Mouse (Mus musculus) 3T3-L1 (cell line): ENCODE results near the gene Ccdc9.
"Not testable (repeated sequence)": the region's sequence is repeated elsewhere in the genome, so short reads cannot be mapped to it uniquely, and the experiment has no call there.

Experiments
- DNase-seq: peaks from one replicate; pipeline ENCODE4 v3.0.0-alpha.2; 2015; ENCODE audit warnings: low read depth, low spot score

Gene Ccdc9

DNA sequence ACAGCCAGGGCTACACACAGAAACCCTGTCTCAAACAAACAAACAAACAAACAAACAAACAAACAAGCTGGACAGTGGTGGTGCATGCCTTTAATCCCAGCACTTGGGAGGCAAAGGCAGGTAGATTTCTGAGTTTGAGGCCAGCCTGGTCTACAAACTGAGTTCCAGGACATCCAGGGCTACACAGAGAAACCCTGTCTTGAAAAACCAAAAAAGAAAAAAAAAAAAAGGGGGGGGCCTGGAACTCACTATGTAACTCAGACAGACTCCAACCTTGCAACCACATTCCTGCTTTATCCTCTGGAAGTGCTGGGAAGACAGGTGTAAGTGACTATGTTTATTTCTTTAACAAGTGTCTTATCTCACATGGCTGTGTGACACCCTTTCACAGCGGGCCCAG lies 21.5 kb upstream of the Ccdc9 start, which contains the start of gene Bbc3:
Gene Bbc3, plus strand, starts transcription at position 301 of the 400 bp plus-strand sequence.
- not testable (repeated sequence) for DNase-seq

DNA sequence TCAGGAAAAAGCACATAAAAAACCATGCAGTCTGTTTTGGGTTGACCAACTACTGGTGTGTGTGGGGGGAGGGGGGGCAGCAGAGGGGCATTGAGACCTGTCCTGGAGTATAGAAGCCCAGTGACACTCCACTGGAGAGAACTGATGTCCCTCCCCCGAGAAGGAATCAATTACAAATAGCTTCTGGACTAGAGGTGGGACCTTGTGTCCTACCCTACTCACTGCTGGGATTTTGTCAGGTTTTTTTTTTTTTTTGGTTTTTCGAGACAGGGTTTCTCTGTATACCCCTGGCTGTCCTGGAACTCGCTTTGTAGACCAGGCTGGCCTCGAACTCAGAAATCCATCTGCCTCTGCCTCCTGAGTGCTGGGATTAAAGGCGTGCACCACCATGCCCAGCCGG lies 20.5 kb upstream of the Ccdc9 start:
- DNase-seq = not testable (repeated sequence)

DNA sequence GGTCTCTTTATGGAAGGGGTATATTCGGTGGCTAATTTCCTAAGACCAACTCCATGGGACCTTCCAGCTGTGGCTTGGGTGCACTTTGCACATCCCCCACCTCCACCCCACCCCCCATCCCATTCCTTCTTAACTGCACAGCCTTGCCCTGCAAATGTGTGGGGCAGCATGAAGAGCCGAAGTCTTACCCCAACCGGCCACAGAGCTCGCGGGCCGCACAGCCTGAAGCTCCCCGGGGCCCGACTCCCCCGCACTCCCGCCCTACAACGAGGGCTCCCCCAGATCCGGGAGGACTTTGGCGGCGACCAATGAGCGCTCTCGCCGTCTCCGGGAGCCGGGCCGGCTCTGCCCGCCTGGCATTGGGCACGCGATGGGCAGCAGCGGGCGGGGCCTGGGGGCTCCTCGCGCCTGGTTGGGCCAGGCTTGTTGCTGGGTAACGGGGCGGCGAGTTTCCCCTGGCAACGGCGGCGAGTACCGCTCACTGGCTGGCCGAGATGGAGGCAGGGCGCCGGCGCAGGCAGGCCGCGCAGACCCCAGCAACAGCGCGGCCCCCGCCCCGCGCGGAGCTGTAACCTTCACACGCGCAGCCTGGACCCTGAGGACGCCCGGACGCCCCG lies 12.9 kb upstream of the Ccdc9 start:
- DNase-seq = peak; percentile 78

DNA sequence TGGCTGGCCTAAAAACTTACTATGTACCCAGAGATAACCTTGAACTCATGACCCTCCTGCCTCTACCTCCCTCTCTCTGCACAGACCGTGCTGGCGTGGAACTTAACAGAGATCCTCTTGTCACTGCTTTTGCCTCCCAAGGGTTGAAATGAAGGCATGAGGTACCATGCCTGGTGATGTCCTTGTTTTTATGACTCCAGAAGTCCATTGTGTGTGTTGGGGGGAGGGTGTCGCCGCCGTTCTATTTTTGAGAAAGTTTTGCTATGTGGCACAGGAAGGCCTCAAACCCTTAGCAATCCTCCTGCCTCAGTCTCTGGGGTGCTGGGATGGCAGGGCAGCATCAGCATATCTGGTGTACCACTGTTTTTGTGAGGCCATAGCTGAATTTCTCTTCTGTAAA lies 12.3 kb upstream of the Ccdc9 start:
- no peak for DNase-seq

DNA sequence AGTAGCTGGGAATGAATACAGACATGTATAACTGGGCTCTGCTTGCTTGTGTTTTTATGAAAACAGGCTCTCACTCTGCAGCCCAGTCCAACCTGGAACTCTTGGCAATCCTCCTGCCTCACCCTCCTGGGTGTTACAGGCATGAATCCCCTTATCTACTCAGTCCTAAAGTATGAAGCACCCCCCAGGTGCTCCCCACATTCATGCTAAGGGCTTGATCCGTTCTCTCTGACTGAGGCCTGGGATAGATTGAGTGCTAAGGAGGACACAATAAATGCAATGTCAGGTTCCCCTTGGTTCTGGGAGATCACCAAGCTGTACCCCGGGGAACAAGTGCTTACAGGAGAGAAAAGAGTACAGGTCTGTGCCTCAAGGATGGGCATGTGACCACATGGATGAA lies 11.0 kb upstream of the Ccdc9 start:
- peak; percentile 9 for DNase-seq

DNA sequence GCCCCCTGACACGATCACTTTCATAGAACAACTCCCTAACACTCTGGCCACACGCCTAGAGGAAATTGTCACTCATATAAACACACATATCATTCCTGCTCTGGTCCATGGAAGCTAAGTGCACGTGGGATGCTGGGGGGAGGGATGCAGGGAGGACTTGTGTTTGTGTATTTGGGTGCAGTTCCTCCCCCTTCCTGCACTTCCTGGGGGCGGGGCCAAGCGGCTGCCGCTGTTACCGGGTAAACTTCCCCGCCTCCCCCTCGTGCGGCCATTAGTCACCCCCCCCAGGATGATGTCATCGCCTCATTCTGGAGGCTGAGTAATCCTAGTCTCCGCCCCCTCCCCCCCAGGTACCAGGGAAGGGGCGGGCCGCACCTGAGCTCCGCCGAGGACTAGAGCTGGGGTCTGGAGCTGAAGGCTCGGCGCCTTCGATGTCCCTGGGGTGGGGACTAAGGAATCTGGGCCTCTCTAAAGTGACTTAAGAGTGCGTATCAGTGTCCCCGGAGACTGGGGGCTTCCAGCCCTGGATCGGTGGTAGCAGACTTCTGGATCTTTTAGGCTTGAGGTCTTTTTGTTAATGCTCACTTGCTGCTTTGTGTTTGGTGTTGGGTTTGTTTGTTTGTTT lies 10.3 kb upstream of the Ccdc9 start:
- peak; percentile 87 for DNase-seq

DNA sequence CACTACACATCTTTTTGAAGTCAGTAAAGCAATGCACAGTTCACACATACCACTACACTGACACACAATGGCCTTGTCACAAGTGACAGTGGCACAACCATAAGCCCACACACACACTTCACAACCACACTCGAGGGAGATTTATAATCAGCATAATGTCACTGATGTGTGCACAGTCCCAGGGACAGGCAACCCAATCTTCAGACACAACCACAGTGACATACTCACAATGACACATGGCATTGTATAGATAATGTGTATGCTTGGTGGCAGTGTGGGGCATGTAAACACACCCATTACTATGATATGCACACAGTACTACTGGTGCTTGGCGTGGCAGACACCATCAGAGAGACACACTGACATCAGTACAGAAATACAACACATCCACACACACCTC lies 9.6 kb upstream of the Ccdc9 start:
- peak; percentile 13 for DNase-seq

DNA sequence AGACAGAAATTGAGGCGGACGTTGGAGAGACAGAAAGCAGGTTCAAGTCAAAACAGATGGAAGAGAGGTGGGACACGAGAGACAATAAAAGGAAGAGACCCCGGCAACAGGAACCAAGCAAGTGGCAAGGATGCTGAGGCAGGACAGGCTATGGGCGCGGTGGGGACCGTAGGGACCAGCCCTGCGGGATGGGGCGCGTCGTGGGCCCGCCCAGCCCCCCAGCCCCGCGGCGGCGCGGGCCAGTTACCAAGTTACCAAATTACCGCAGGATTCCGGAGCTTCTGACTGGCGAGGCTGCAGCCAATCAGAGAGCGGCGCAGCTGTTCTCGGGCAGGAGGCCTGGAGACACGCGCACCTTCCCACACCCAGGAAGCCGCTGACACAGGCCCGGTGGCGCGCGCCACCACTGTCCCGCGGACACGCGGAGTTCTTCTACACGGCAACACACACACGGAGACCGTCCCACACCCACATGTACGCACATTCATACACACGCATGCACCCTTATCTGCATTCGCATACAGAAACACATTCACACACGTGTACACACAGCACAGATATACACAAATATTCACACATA lies 8.8 kb upstream of the Ccdc9 start:
- DNase-seq = peak; percentile 85

DNA sequence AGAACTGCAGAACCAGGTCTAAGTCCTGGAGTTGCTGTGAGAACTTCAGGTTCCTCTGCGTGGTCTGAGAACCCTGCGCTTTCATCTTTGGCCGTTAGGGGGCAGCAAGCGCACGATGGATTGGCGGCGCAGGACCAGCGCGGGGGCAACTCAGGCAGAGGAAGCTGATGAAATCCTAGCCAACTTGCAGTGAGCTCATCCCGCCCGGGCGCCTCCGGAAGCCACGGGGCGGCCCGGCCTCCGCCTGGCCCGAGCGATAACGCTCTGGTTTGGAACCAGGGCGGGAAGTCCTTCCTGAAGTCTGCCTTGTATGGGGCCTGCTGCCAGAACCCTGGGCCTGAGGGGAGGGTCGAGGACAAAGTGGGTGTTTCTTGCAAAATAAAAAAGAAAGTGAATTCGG lies 8.2 kb upstream of the Ccdc9 start:
- peak; percentile 95 for DNase-seq

DNA sequence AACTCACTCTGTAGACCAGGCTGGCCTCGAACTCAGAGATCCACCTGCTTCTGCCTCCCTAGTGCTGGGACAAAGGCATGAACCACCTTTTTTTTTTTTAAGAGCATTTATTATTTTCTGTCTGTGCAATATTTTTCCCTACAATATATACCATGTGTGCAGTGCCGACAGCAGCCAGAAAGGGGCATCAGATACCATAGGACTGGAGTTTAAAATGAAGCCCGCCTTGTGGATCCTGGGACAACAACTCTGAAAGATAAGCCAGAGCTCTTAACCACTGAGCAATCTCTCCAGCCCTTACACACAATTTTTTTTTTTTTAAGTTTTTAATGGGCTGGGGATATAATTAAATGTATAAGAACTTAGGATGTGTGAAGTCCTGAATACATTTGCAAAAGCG lies 7.8 kb upstream of the Ccdc9 start:
- peak; percentile 86 for DNase-seq

DNA sequence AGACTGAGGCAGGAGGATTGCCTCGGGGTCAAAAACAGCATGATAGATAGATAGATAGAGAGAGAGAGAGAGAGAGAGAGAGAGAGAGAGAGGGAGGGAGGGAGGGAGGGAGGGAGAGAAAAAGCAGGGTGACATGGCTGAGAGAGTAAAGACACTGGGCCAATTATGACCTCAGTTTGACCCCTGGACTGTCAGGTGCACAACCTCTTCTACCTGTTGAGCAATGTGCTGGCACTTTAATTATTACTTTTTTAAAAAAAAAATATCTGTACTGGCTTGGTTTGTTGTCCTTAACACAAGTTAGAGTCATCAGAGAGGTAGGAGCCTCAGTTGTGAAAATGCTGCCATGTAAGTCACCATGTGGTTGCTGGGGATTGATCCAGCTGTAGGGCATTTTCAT lies 1.2 kb upstream of the Ccdc9 start:
- no peak for DNase-seq

DNA sequence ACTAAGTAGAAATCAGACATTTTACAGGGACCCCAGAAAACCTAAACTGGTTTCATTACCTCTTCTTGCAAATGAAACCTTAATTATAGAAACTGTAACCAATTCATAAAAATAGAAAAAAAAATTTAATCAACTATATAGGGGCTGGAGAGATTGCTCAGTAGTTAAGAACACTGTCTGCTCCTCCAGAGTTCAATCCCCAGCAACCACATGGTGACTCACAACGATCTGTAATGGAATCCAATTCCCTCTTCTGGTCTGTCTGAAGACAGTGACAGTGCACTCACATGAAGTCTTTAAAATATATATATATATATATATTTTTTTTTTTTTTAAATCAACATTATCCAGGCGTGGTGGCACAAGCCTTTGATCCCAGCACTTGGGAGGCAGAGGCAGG lies 421 bp upstream of the Ccdc9 start:
- DNase-seq = peak; percentile 69

DNA sequence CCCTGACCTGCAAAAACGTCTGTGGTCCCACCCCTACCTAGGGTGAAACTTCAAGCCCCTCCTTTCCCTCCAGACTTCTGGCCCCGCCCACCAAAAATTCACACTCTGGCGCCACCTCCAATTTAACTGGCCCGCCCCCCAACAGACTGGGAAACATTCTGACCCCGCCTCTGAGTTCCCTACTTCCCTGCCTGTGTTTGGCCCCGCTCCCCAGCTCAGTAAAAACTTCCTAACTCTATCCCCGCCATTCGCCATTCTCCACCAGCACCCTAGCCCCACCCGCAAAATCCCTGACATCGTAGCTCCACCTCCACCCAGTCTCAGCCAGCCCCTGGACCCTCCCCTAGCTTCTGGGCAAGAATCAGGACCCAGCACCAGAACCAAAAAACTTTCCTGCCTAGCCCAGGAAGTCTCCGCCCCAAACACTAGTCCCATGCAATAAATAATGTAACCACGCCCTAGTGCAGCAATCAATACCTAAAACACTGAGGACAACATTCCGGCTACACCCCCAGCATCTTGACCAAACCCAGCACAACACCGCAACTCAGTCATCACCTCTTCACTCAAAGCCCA lies 1.1 kb downstream of the Ccdc9 start:
- DNase-seq = peak; percentile 84

DNA sequence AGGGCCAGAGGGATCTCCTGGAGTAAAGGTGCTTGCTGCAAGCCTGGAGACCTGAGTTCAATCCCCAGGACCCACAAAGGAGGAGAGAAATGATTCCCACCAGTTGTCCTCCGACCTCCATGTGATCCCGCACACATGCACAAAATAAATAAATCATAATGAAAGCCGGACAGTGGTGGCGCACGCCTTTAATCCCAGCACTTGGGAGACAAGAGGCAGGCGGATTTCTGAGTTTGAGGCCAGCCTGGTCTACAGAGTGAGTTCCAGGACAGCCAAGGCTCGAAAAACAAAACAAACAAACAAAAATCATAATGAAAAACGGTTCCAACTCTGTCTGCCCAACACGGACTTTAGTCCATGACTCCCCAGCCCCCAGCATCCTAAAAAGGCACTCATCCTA lies 1.7 kb downstream of the Ccdc9 start:
- no peak for DNase-seq

DNA sequence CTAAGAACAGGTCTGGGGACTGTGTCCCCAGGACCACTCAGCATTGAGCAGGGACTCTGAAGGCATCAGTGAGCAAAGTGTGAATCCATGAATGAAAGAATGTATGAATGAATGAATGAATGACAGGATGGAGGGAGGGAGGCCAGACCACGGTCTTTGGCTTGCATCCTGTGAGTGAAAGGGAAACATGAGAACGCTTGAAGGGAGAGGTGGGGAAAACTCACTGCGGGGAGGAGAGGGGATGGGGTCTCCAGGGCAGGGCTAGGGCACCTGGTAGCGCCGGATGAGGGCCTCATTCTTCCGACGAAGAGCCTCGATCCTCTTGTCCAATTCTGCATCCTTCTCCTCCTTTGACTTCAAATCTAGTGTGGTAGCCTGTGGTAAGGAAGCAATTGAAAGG lies 2.6 kb downstream of the Ccdc9 start:
- DNase-seq = no peak

DNA sequence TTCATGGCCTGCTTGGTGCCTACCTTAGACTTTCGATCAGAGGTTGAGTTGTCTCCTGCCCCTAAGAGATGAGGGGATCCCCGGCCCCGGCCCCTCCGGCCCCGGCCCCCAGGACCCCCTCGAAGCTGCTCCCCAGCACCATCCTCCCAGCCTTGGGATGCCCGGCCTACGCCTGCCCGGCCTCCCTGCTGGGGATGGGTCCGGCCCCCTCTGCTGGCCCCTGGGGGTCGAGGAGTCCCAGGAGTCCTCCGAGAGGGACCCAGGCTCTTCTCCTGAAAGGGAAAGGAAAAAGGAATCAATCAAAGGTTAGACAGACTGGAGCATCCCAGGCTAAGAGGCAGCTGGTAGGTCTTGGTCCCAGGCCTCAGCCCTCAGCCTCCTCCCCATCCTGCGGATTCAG lies 4.3 kb downstream of the Ccdc9 start:
- no peak for DNase-seq

DNA sequence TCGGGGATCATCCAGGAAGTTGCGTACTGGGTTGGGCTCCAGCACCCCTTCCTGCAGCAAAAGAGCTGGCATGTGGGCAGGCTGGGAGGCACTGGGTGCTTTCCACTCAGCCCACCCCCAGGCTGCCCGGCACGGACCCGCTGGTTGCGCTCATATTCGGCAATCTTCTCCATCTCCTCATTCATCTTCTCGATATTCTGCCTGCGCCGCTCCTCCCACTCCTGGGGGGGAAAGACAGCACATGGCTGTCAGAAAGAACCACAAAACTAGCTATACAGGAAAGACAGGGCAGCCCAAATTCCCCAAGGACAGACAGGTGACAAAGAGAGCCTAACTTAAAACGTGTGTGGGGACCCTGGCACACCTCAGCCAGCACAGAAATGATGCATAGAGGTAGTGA lies 5.9 kb downstream of the Ccdc9 start:
- DNase-seq = no peak

DNA sequence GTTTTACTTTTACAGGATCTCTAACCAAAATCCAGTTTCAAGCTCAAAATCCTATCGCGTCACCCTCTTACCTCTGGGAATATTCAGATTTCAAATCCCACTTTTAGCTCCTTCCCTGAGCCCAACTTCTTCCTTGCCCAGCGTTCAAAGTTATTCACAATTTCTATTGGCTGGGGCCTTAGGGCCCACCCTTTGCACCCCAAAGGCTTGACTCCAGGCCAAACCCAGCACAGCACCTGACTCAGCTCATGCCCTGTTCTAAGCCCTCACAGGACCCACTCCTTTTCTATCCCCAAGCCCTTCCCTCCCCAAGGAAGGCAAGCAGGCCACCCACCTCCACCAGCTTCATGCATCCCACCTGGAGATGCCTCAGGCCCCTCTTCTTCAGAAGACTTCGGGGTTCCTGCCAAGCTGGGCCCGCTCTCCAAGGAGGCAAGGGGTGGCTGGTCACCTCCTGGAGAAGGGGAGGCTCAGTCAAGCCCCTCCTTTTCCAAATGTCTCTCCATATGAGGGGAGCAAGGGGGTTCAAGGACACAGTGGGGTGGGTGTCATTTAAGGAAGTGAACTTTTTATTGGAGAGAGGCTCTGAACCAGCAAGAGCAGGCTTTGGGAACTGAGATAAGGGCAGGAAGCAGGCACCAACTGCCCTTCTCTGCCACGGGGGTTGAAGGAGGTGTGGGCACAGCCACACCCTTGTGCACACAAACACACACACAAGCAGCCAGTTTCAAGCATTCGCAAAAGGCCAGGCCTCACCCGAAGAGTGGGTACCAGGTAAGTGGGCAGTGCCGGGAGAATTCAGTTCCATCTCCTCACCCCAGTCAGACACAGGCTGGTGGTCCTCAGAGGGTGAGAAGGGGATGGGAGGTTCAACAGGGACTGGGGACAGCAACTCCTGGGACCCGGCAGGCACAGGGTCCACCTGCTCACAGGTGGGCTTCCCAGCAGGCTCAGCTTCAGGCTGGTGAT lies 11.4 kb downstream of the Ccdc9 start:
- DNase-seq = no peak

DNA sequence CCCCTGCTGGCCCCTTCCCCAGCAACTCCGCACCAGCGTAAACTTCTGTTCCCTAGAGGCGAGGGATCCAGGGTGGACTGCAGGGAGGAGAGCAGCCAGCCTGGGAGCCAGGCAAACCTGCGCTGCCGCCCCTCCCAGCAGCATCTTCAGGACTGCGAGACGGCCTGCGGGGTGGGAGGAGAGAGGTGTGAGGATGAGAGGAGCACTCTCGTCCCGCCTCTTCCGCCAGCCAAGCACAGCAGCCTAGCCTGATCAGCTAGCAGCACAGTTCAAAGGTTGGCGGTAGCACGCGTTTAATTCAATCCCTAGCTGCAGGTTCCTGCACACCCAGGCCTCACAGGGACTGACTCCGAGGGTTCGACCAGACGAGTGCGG lies 12.8 kb downstream of the Ccdc9 start:
- DNase-seq = no peak

DNA sequence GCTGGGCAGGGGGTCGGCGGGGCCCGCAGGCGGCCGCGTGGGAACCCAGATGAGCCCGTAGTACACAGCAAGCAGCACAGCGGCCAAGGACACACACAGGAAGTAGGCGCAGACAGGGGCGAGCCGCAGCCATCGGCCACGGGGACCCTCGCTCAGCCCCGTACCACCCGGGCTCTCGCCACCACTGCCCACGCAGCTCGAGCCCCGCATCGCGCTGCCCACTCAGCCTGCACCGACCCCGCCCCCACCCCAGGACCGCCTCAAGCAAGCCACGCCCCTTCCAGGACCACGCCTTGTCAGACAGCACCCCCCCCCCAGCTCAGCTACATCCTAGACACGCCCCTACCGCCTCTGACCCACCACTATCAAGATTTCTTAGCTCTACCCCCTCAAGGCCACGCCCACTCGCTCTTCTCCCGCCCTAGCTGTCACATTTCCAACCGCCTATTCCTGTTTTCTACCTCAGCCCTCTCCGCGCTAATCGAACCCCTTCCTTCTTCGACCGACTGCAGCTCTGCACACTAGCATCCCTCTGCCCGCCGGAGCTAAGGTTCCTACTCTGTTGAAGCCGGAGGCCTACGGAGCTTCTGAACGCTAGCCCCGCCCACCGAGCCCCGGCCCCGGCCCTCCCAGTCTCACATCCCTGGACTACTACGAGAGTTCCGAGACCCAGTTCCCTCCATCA lies 13.4 kb downstream of the Ccdc9 start, which contains the start of gene Inafm1:
Gene Inafm1, minus strand, starts transcription at position 537 of the 685 bp plus-strand sequence.
- peak; percentile 92 for DNase-seq

DNA sequence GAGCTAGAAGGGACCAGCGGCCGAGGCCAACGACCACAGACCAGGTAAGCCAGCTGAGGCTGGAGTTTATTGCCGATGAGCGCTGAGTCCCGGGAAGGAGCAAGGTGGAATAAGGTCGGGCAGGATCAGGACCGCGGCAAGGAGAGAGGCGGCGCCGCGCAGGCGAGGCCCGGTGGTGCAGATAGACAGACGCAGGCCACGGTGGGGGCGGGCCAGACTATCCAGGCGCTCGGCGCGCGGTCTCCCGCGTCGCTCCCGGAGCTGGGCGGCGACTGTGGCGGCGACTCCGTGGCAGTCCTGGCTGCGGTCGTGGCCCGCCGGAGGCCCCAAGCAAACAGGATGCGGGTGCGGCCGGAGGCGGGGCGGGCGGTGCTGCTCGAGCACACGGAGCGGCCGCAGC lies 13.9 kb downstream of the Ccdc9 start:
- peak; percentile 65 for DNase-seq
